Mouse (Mus musculus): ENCODE results near the gene Lamtor4. TPM values are rescaled to one million over a fixed set of nuclear protein-coding genes. Genes with fewer than 3 reads are reported as not detected.
A peak's percentile ranks its signal among the peaks of the same experiment; 100 is the strongest.

The Lamtor4 gene
- polyA plus RNA-seq, 1 experiment from 2014 or later, result 50.9 TPM

GRCm38 (mm10) chr5:138275216-138276050, 20.2 kb downstream of the Lamtor4 start:
- Histone ChIP-seq H3K4me3 (peak overlapping the region; percentile 22), H3K4me1 (peaks cover 60% of the 10 kb centered on the region), H3K27ac (0 out of 2 replicates have a peak overlapping the region, but pooled peaks have one; percentile 50), H3K9me3 (no peaks in the 10 kb centered on the region; the same call in 1 of the 2 replicates), H3K27me3 (no peaks in the 10 kb centered on the region), H3K9ac (peak overlapping the region; percentile 52), H3K4me2 (replicated peaks) (peak overlapping the region; percentile 51), H3K36me3 (peaks cover 35% of the 10 kb centered on the region)
- WGBS, result 22% methylated on average over 41 of the region's 41 CpGs
- ATAC-seq (ENCODE audit: insufficient number of reproducible peaks, insufficient read depth, low FRiP score, low TSS enrichment), result no peak

GRCm38 (mm10) chr5:138277994-138278393, 22.7 kb downstream of the Lamtor4 start:
- H3K27me3 ChIP-seq, result no peaks in the 10 kb centered on the region
- H3K4me2 ChIP-seq (replicated peaks), result peak overlapping the region; percentile 90
- peaks cover 47% of the 10 kb centered on the region for H3K4me1 ChIP-seq
- H3K9me3 ChIP-seq, result no peaks in the 10 kb centered on the region; the same call in 1 of the 2 replicates
- no peak for ATAC-seq (ENCODE audit: insufficient number of reproducible peaks, insufficient read depth, low FRiP score, low TSS enrichment)
- no peak overlapping the region for H3K27ac ChIP-seq
- H3K4me3 ChIP-seq, result peak overlapping the region; percentile 59; the same call in 1 of the 2 replicates
- WGBS, result 85% methylated on average over 7 of the region's 7 CpGs
- H3K36me3 ChIP-seq, result peaks cover 35% of the 10 kb centered on the region
- 0 out of 2 replicates have a peak overlapping the region, but pooled peaks have one; percentile 64 for H3K9ac ChIP-seq

- Histone ChIP-seq H3K9ac (peak within 1 kb of the TSS; percentile 64), H3K27ac (0 out of 2 replicates have a peak within 1 kb of the TSS, but pooled peaks have one; percentile 30), H3K4me2 (replicated peaks) (peak within 1 kb of the TSS; percentile 90), H3K4me1 (peaks cover 41% of the 10 kb centered on the region), H3K4me3 (peak within 1 kb of the TSS; percentile 59), H3K9me3 (no peaks in the 10 kb centered on the region; the same call in 1 of the 2 replicates), H3K27me3 (no peaks in the 10 kb centered on the region), H3K36me3 (peaks cover 30% of the 10 kb centered on the region)
- 2% methylated on average over 56 of the region's 56 CpGs for WGBS
- ATAC-seq (ENCODE audit: insufficient number of reproducible peaks, insufficient read depth, low FRiP score, low TSS enrichment), result peak; percentile 99
Measured at GRCm38 (mm10) chr5:138279585-138280424, 24.5 kb downstream of the Lamtor4 start, which contains the start of the genes Gm43720, Gpc2 and Stag3. TSS of gene Gm43720 (minus strand) at chr5:138279958. TSS of gene Gpc2 (minus strand) at chr5:138280005. TSS of gene Stag3 (plus strand) at chr5:138280240.

GRCm38 (mm10) chr5:138280425-138280768, 25.1 kb downstream of the Lamtor4 start:
- Histone ChIP-seq H3K4me3 (peak overlapping the region; percentile 59), H3K9ac (no peak overlapping the region), H3K27me3 (no peaks in the 10 kb centered on the region), H3K4me2 (replicated peaks) (peak overlapping the region; percentile 90), H3K27ac (no peak overlapping the region), H3K4me1 (peaks cover 35% of the 10 kb centered on the region), H3K9me3 (no peaks in the 10 kb centered on the region; the same call in 1 of the 2 replicates), H3K36me3 (peaks cover 24% of the 10 kb centered on the region)
- WGBS, result 21% methylated on average over 26 of the region's 26 CpGs
- ATAC-seq (ENCODE audit: insufficient number of reproducible peaks, insufficient read depth, low FRiP score, low TSS enrichment), result no peak

- H3K27ac ChIP-seq, result no peak overlapping the region
- H3K4me1 ChIP-seq, result peaks cover 30% of the 10 kb centered on the region
- WGBS, result 90% methylated on average over 15 of the region's 15 CpGs
- peaks cover 19% of the 10 kb centered on the region for H3K36me3 ChIP-seq
- H3K27me3 ChIP-seq, result no peaks in the 10 kb centered on the region
- no peak for ATAC-seq (ENCODE audit: insufficient number of reproducible peaks, insufficient read depth, low FRiP score, low TSS enrichment)
- H3K9ac ChIP-seq, result no peak overlapping the region
- no peak overlapping the region for H3K4me3 ChIP-seq
- H3K9me3 ChIP-seq, result no peaks in the 10 kb centered on the region; the same call in 1 of the 2 replicates
- no peak overlapping the region for H3K4me2 ChIP-seq (replicated peaks)
Measured at GRCm38 (mm10) chr5:138280829-138281228, 25.5 kb downstream of the Lamtor4 start.

GRCm38 (mm10) chr5:138281798-138282197, 26.5 kb downstream of the Lamtor4 start:
- ATAC-seq (ENCODE audit: insufficient number of reproducible peaks, insufficient read depth, low FRiP score, low TSS enrichment), result no peak
- peaks cover 11% of the 10 kb centered on the region for H3K36me3 ChIP-seq
- H3K9ac ChIP-seq, result no peak overlapping the region
- peaks cover 21% of the 10 kb centered on the region for H3K4me1 ChIP-seq
- no peaks in the 10 kb centered on the region for H3K27me3 ChIP-seq
- H3K4me3 ChIP-seq, result no peak overlapping the region
- no peak overlapping the region for H3K27ac ChIP-seq
- H3K4me2 ChIP-seq (replicated peaks), result no peak overlapping the region
- WGBS, result 80% methylated on average over 2 of the region's 2 CpGs
- no peaks in the 10 kb centered on the region; the same call in 1 of the 2 replicates for H3K9me3 ChIP-seq

- Histone ChIP-seq H3K4me1 (peaks cover 7% of the 10 kb centered on the region), H3K27ac (no peak overlapping the region), H3K36me3 (0 out of 2 replicates have a peak, but pooled peaks cover under 1% of the 10 kb centered on the region), H3K9me3 (no peaks in the 10 kb centered on the region; the same call in 1 of the 2 replicates), H3K27me3 (no peaks in the 10 kb centered on the region), H3K4me3 (no peak overlapping the region), H3K9ac (no peak overlapping the region), H3K4me2 (replicated peaks) (no peak overlapping the region)
- WGBS, result 42% methylated on average over 1 of the region's 1 CpGs
- ATAC-seq (ENCODE audit: insufficient number of reproducible peaks, insufficient read depth, low FRiP score, low TSS enrichment), result no peak
Measured at GRCm38 (mm10) chr5:138283540-138283939, 28.3 kb downstream of the Lamtor4 start.

GRCm38 (mm10) chr5:138287861-138288260, 32.6 kb downstream of the Lamtor4 start:
- ATAC-seq (ENCODE audit: insufficient number of reproducible peaks, insufficient read depth, low FRiP score, low TSS enrichment), result no peak
- 69% methylated on average over 3 of the region's 3 CpGs for WGBS

GRCm38 (mm10) chr5:138291638-138292037, 36.4 kb downstream of the Lamtor4 start:
- no peak for ATAC-seq (ENCODE audit: insufficient number of reproducible peaks, insufficient read depth, low FRiP score, low TSS enrichment)
- no peaks in the 10 kb centered on the region for H3K9me3 ChIP-seq
- H3K4me3 ChIP-seq, result no peak overlapping the region
- H3K36me3 ChIP-seq, result no peaks in the 10 kb centered on the region
- H3K27ac ChIP-seq, result no peak overlapping the region
- no peaks in the 10 kb centered on the region for H3K27me3 ChIP-seq
- H3K4me1 ChIP-seq, result no peaks in the 10 kb centered on the region
- no peak overlapping the region for H3K4me2 ChIP-seq (replicated peaks)
- H3K9ac ChIP-seq, result no peak overlapping the region
- WGBS, result 72% methylated on average over 1 of the region's 1 CpGs

More at GRCm38 (mm10) chr5:138287861-138288260, 32.6 kb downstream of the Lamtor4 start:
- Histone ChIP-seq H3K4me2 (replicated peaks) (no peak overlapping the region), H3K36me3 (no peaks in the 10 kb centered on the region), H3K4me3 (no peak overlapping the region), H3K9me3 (no peaks in the 10 kb centered on the region), H3K27me3 (no peaks in the 10 kb centered on the region), H3K9ac (no peak overlapping the region), H3K4me1 (no peaks in the 10 kb centered on the region), H3K27ac (no peak overlapping the region)

GRCm38 (mm10) chr5:138294158-138294557, 38.9 kb downstream of the Lamtor4 start:
- no peaks in the 10 kb centered on the region for H3K36me3 ChIP-seq
- no peak overlapping the region for H3K9ac ChIP-seq
- H3K27ac ChIP-seq, result no peak overlapping the region
- H3K9me3 ChIP-seq, result no peaks in the 10 kb centered on the region
- no peaks in the 10 kb centered on the region for H3K4me1 ChIP-seq
- H3K4me3 ChIP-seq, result no peak overlapping the region
- H3K27me3 ChIP-seq, result no peaks in the 10 kb centered on the region
- ATAC-seq (ENCODE audit: insufficient number of reproducible peaks, insufficient read depth, low FRiP score, low TSS enrichment), result no peak
- H3K4me2 ChIP-seq (replicated peaks), result no peak overlapping the region

GRCm38 (mm10) chr5:138299613-138300012, 44.3 kb downstream of the Lamtor4 start:
- no peak for ATAC-seq (ENCODE audit: insufficient number of reproducible peaks, insufficient read depth, low FRiP score, low TSS enrichment)
- H3K4me3 ChIP-seq, result no peak overlapping the region
- no peak overlapping the region for H3K4me2 ChIP-seq (replicated peaks)
- no peak overlapping the region for H3K27ac ChIP-seq
- no peaks in the 10 kb centered on the region for H3K27me3 ChIP-seq
- H3K9me3 ChIP-seq, result no peaks in the 10 kb centered on the region
- H3K36me3 ChIP-seq, result no peaks in the 10 kb centered on the region
- WGBS, result 83% methylated on average over 2 of the region's 2 CpGs
- H3K9ac ChIP-seq, result no peak overlapping the region
- no peaks in the 10 kb centered on the region for H3K4me1 ChIP-seq

All from embryonic facial prominence, embryonic 12.5 days (tissue).